Mouse (Mus musculus) small intestine, adult 2 months (tissue): Measurements from ENCODE around the gene Tnfrsf9.

ENCODE experiments used
- CTCF ChIP-seq: fragments of 200-500 bp; IDR thresholded peaks from 2 replicates; pipeline ENCODE4 v1.5.1; 2012; ENCODE audit warnings: low read depth, mild to moderate bottlenecking, control low read depth, inconsistent platforms, low read length, moderate library complexity, mixed read lengths; ENCODE audit not compliant: insufficient replicate concordance, insufficient read length; ENCODE audit errors: extremely low read depth
- POLR2A ChIP-seq: fragments of 200-500 bp; IDR thresholded peaks from 2 replicates; pipeline ENCODE4 v1.6.1; 2012; ENCODE audit warnings: low read depth, mild to moderate bottlenecking, control low read depth, inconsistent platforms, low read length, moderate library complexity

DNA sequence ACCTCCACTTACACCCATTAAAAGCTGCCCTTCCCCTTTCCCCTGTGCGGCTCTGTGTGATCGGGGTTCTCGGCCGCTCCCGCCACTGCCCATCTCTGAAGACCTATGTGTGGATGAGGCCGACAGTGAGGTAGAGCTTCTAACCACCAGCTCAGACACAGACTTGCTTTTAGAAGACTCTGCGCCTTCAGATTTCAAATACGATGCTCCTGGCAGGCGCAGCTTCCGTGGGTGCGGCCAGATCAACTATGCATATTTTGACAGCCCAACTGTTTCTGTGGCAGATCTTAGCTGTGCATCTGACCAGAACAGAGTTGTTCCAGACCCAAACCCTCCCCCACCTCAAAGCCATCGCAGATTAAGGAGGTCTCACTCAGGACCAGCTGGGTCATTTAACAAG is 47.9 kb upstream of the Tnfrsf9 start:
- TF ChIP-seq POLR2A (no peak), CTCF (no peak)
